8 mouse cellular contexts compared by ENCODE assay signal in genomic region chr10:117746297-117746883, GRCm38 (mm10). TPM values are rescaled to one million over a fixed set of nuclear protein-coding genes. Genes with fewer than 3 reads are reported as not detected.
A peak's percentile ranks its signal among the peaks of the same experiment; 100 is the strongest.
DNase-seq lines count a peak whose midpoint lies in the region; ATAC-seq and TF ChIP-seq lines count a peak whose summit lies in the region.

Gene Slc35e3 (minus strand): TSS chr10:117746365.

- peak; percentile 95 for DNase-seq in A20 (ENCODE audit: low read depth, low spot score)
- DNase-seq in heart, adult 9 months (ENCODE audit: low spot score in 2 of 2) = peak; percentile 94 to 97
- DNase-seq in kidney, adult 9 months = peak; percentile 95
- DNase-seq in spleen, adult 18-20 months = peak; percentile 96

- peak within 1 kb of the TSS; percentile 71 for H3K27ac ChIP-seq in bone marrow macrophage, adult 2 months (ENCODE audit: insufficient read depth, low read depth, low read length)
- peak within 1 kb of the TSS; percentile 84 for H3K27ac ChIP-seq in embryonic facial prominence, embryonic 15.5 days (replicated peaks)
- peak within 1 kb of the TSS; percentile 90; the same call in 1 of the 2 replicates for H3K27ac ChIP-seq in limb, embryonic 13.5 days
- H3K27ac ChIP-seq in midbrain, embryonic 15.5 days = peak within 1 kb of the TSS; percentile 67

- H3K9me3 ChIP-seq in embryonic facial prominence, embryonic 15.5 days (replicated peaks) = no peaks in the 10 kb centered on the region
- no peaks in the 10 kb centered on the region for H3K9me3 ChIP-seq in limb, embryonic 13.5 days
- H3K9me3 ChIP-seq in midbrain, embryonic 15.5 days = no peaks in the 10 kb centered on the region

- peak within 1 kb of the TSS; percentile 87 for H3K4me3 ChIP-seq in bone marrow macrophage, adult 2 months (ENCODE audit: insufficient read depth, low read length)
- H3K4me3 ChIP-seq in embryonic facial prominence, embryonic 15.5 days (replicated peaks) = peak within 1 kb of the TSS; percentile 52
- peak within 1 kb of the TSS; percentile 53 for H3K4me3 ChIP-seq in limb, embryonic 13.5 days
- peak within 1 kb of the TSS; percentile 58 for H3K4me3 ChIP-seq in midbrain, embryonic 15.5 days

- no peaks in the 10 kb centered on the region for H3K27me3 ChIP-seq in embryonic facial prominence, embryonic 15.5 days
- no peaks in the 10 kb centered on the region for H3K27me3 ChIP-seq in limb, embryonic 13.5 days
- no peaks in the 10 kb centered on the region for H3K27me3 ChIP-seq in midbrain, embryonic 15.5 days (replicated peaks)

- WGBS in embryonic facial prominence, embryonic 15.5 days = 13% methylated on average over 46 of the region's 46 CpGs
- WGBS in limb, embryonic 13.5 days = 16% methylated on average over 42 of the region's 46 CpGs
- WGBS in midbrain, embryonic 15.5 days = 13% methylated on average over 46 of the region's 46 CpGs

- peak within 1 kb of the TSS; percentile 80 for H3K4me2 ChIP-seq in embryonic facial prominence, embryonic 15.5 days (replicated peaks)
- H3K4me2 ChIP-seq in limb, embryonic 13.5 days (replicated peaks) = peak within 1 kb of the TSS; percentile 69
- H3K4me2 ChIP-seq in midbrain, embryonic 15.5 days = peak within 1 kb of the TSS; percentile 58

- ATAC-seq in embryonic facial prominence, embryonic 15.5 days (ENCODE audit: insufficient number of reproducible peaks, low FRiP score, low TSS enrichment, low read depth) = peak; percentile 94
- ATAC-seq in limb, embryonic 13.5 days (ENCODE audit: low FRiP score, low read depth) = peak; percentile 95
- peak; percentile 98 for ATAC-seq in midbrain, embryonic 15.5 days (replicated peaks)

- TF ChIP-seq POLR2A in bone marrow macrophage, adult 2 months (IDR thresholded peaks at IDR 0.05; ENCODE audit: borderline replicate concordance, low read depth, low read length) = no peak

- H3K9ac ChIP-seq in embryonic facial prominence, embryonic 15.5 days = peak within 1 kb of the TSS; percentile 47
- peak within 1 kb of the TSS; percentile 73 for H3K9ac ChIP-seq in limb, embryonic 13.5 days
- peak within 1 kb of the TSS; percentile 62 for H3K9ac ChIP-seq in midbrain, embryonic 15.5 days

- peaks cover 6% of the 10 kb centered on the region; the same call in 1 of the 2 replicates for H3K4me1 ChIP-seq in bone marrow macrophage, adult 2 months (ENCODE audit: control insufficient read depth, insufficient read depth, low read length)
- H3K4me1 ChIP-seq in embryonic facial prominence, embryonic 15.5 days = peaks cover 8% of the 10 kb centered on the region
- H3K4me1 ChIP-seq in limb, embryonic 13.5 days = peaks cover 33% of the 10 kb centered on the region
- H3K4me1 ChIP-seq in midbrain, embryonic 15.5 days = peaks cover 21% of the 10 kb centered on the region

- peaks cover 24% of the 10 kb centered on the region for H3K36me3 ChIP-seq in embryonic facial prominence, embryonic 15.5 days
- H3K36me3 ChIP-seq in limb, embryonic 13.5 days = peaks cover 37% of the 10 kb centered on the region
- H3K36me3 ChIP-seq in midbrain, embryonic 15.5 days (replicated peaks) = peaks cover 10% of the 10 kb centered on the region

- TF ChIP-seq CTCF in bone marrow macrophage, adult 2 months (IDR thresholded peaks at IDR 0.05; ENCODE audit: low read depth, low read length) = no peak

RNA-seq across cellular contexts. Expression of gene Slc35e3, which starts in this region (rescaled TPM):
- 5.4 and 10.6 TPM in 2 replicates for polyA plus RNA-seq in bone marrow macrophage, adult 2 months (2012; ENCODE audit: insufficient read depth, insufficient read length, missing spikeins)
- polyA plus RNA-seq in embryonic facial prominence, embryonic 15.5 days (2015; fragmentation: Nextera tagmentation; extraction: Ambion mirVana) = 20.9 and 22.7 TPM in 2 replicates
- 42.4 and 44.3 TPM in 2 replicates for polyA plus RNA-seq in limb, embryonic 13.5 days (2015; fragmentation: Nextera tagmentation; extraction: Ambion mirVana)
- 34.4 and 37.1 TPM in 2 replicates for polyA plus RNA-seq in midbrain, embryonic 15.5 days (2015; fragmentation: Nextera tagmentation; extraction: Ambion mirVana)

Comparison
In these comparisons a context has a peak if more than half of its experiments do, and no peak if none do; other contexts are left out.
1. Peak in every context shown above with its lines: DNase-seq, ATAC-seq, H3K4me3 ChIP-seq and H3K27ac ChIP-seq.